Mouse (Mus musculus) heart, adult 2 months (tissue): ENCODE measurements around the gene Wwox. TPM values are rescaled to one million over a fixed set of nuclear protein-coding genes. Genes with fewer than 3 reads are reported as not detected.
A peak's percentile ranks its signal among the peaks of the same experiment; 100 is the strongest.

Experiments used
- DNase-seq, 2 experiments: peaks; one replicate each; pipeline ENCODE4 v3.0.0; 2021
- H3K27ac ChIP-seq: fragments of 200-600 bp; 2 replicates; pipeline ENCODE4 v1.8.1; 2022
- H3K27me3 ChIP-seq: fragments of 200-500 bp; 2 replicates; pipeline ENCODE4 v1.6.1; 2012; ENCODE audit warnings: mild to moderate bottlenecking, low read length, inconsistent platforms, mixed read lengths; ENCODE audit not compliant: control insufficient read depth, insufficient read depth
- H3K36me3 ChIP-seq: fragments of 200-500 bp; 2 replicates; pipeline ENCODE4 v1.6.1; 2012; ENCODE audit warnings: low read length, inconsistent platforms; ENCODE audit not compliant: control insufficient read depth, insufficient read depth
- H3K4me1 ChIP-seq: fragments of 200-500 bp; 2 replicates; pipeline ENCODE4 v1.6.1; 2011; ENCODE audit warnings: low read length; ENCODE audit not compliant: control insufficient read depth, insufficient read depth
- H3K4me3 ChIP-seq: fragments of 200-600 bp; 2 replicates; pipeline ENCODE4 v1.8.1; 2022
- H3K79me2 ChIP-seq: fragments of 200-500 bp; replicated peaks from 2 replicates; pipeline ENCODE4 v1.6.1; 2012; ENCODE audit warnings: mild to moderate bottlenecking, inconsistent platforms, low read length, moderate library complexity, mixed read lengths; ENCODE audit not compliant: control insufficient read depth, insufficient read depth
- H3K9ac ChIP-seq: fragments of 200-500 bp; 2 replicates; pipeline ENCODE4 v1.6.1; 2012; ENCODE audit warnings: low read depth, mild to moderate bottlenecking, control low read depth, inconsistent platforms, low read length, mixed read lengths
- CTCF ChIP-seq: fragments of 200-600 bp; IDR thresholded peaks from 2 replicates; pipeline ENCODE4 v1.8.1; 2022; ENCODE audit warnings: antibody characterized with exemption, mild to moderate bottlenecking, moderate library complexity
- EP300 ChIP-seq: fragments of 200-500 bp; IDR thresholded peaks from 2 replicates; pipeline ENCODE4 v1.6.1; 2011; ENCODE audit warnings: low read depth, low read length, control low read depth; ENCODE audit not compliant: insufficient read depth
- POLR2A ChIP-seq: fragments of 200-500 bp; IDR thresholded peaks from 2 replicates; pipeline ENCODE4 v1.6.1; 2011; ENCODE audit warnings: mild to moderate bottlenecking, low read depth, low read length, control low read depth; ENCODE audit not compliant: insufficient read depth
- WGBS: fragments of 180-500 bp; shearing (Covaris S2); methylation state at CpG from one replicate; pipeline ENCODE4 v1.1.7; 2018; 5-methylcytosine and 5-hydroxymethylcytosine counted together
- intact Hi-C: fragments of 180-260 bp; cut with DNase I; formaldehyde crosslinking; loops from one replicate; pipeline ENCODE4 v1.15.1; 2025
- polyA plus RNA-seq: library from polyadenylated mRNA; depleted of rRNA; stranded (reverse); fragments of >200 nt; gene quantifications from 2 replicates; pipeline ENCODE4 v1.2.3, GENCODE M21; 2012
- total RNA-seq, 2 experiments: library from RNA; stranded (reverse); gene quantifications; 2 replicates each; pipeline ENCODE4 v1.2.3; 2021

Wwox gene
- total and polyA plus RNA-seq, 3 experiments = 3.3 to 4.6 (median 4.6) TPM

- no peaks in the 10 kb centered on the region for H3K4me1 ChIP-seq
- H3K27ac ChIP-seq = no peak overlapping the region
- no peaks in the 10 kb centered on the region for H3K27me3 ChIP-seq
- TF ChIP-seq POLR2A (no peak), EP300 (no peak), CTCF (no peak)
- no peaks in the 10 kb centered on the region for H3K36me3 ChIP-seq
- no peak overlapping the region for H3K9ac ChIP-seq
- WGBS = 87% methylated on average over 10 of the region's 10 CpGs
- H3K4me3 ChIP-seq = no peak overlapping the region
- intact Hi-C loops = no loop called here
- no peak for DNase-seq
- H3K79me2 ChIP-seq = no peaks in the 10 kb centered on the region
These were observed 697.4 kb downstream of the Wwox start for GRCm38 (mm10) chr8:115136888-115137287.

DNA sequence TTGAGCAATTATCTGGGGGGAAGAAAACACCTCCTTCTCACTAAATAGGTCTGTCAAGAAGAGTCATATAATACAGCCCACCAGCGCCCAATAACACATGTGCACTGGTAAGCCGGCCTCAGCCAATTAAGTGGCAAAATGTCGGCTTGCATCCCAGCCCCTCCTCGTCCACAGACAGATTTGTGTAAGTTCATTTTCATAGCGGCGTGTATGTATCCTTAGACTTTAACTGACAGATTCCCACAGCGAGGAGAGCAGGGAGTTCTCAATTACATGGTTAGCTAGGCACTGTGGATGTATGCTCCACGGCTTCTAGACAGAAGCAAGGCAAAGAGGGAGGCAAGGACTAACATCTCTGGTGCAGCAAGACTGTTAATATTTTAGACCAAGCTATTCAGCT is 702.2 kb downstream of the Wwox start:
- Histone ChIP-seq H3K27ac (no peak overlapping the region), H3K27me3 (no peaks in the 10 kb centered on the region), H3K36me3 (no peaks in the 10 kb centered on the region), H3K9ac (no peak overlapping the region), H3K4me3 (no peak overlapping the region), H3K4me1 (no peaks in the 10 kb centered on the region), H3K79me2 (no peaks in the 10 kb centered on the region)
- TF ChIP-seq CTCF (no peak), POLR2A (no peak), EP300 (no peak)
- intact Hi-C loops = no loop called here
- 89% methylated on average over 8 of the region's 8 CpGs for WGBS
- DNase-seq = no peak

DNA sequence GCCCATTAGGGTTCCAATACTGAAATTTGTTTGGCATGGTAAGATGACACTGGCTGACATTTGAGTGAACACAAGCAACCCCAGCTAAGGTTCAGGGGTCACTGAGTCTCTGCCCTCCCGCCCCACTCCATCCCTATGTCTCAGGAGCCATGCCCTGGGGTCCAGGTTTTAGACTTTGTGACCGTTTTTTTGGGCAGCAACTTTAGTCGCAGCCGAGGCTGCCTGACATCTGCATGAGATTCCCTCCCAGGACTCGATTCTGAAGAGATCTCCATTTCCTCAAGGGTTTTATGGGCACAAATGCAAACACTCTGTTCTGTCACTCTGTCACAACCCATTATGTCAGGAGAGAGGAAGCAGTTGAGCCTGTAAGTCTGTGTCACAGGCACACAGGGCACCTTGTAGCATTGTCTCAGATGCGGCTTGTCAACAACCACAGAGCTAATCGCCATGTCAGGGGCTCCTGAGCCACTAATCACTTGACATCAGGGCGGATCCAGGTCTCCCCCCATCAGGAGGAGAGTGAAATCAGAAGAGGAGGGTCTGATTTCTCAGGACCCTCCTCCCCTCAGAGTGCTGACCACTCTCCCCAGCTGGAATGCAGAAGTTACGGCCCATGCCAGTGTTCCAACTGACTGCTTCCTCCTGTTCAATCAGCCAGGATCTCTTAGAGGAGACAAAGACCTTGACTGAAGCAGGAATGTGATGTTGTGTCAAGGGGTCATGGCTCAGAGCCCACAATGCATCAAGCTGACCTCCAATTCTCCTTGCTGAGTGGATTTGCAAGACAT is 704.3 kb downstream of the Wwox start:
- no peaks in the 10 kb centered on the region for H3K79me2 ChIP-seq
- DNase-seq = no peak
- H3K9ac ChIP-seq = no peak overlapping the region
- H3K4me3 ChIP-seq = no peak overlapping the region
- H3K36me3 ChIP-seq = no peaks in the 10 kb centered on the region
- H3K27me3 ChIP-seq = no peaks in the 10 kb centered on the region
- no peak for TF ChIP-seq POLR2A
- TF ChIP-seq CTCF = no peak
- TF ChIP-seq EP300 = no peak
- no peak overlapping the region for H3K27ac ChIP-seq
- 78% methylated on average over 9 of the region's 9 CpGs for WGBS
- H3K4me1 ChIP-seq = no peaks in the 10 kb centered on the region
- intact Hi-C loops = no loop called here

DNA sequence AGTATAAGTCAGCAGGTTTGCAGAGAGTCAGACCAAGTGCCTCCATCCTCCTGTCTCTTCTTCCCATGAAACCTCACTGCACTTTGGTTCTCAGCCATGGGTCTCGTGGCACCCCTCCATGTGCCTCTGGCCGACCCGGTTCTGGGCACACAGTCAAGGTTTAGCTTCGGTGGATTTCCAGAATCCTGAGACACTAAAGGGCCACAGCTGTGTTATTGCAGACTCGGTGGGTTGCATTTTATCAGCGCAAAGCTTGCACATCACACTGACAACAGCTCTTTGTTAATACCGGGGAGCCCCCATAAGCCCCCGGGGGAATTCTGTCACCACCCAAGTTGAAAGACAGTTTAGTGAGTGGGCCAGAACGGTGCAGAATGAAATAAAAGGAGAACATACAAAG is 707.6 kb downstream of the Wwox start:
- no peak overlapping the region for H3K27ac ChIP-seq
- no peaks in the 10 kb centered on the region for H3K4me1 ChIP-seq
- TF ChIP-seq POLR2A = no peak
- no peak for TF ChIP-seq EP300
- TF ChIP-seq CTCF = no peak
- intact Hi-C loops = no loop called here
- H3K4me3 ChIP-seq = no peak overlapping the region
- H3K27me3 ChIP-seq = no peaks in the 10 kb centered on the region
- no peaks in the 10 kb centered on the region for H3K36me3 ChIP-seq
- WGBS = 44% methylated on average over 9 of the region's 9 CpGs
- H3K79me2 ChIP-seq = no peaks in the 10 kb centered on the region
- peak; percentile 34 to 43 for DNase-seq
- H3K9ac ChIP-seq = no peak overlapping the region

- Histone ChIP-seq H3K36me3 (no peaks in the 10 kb centered on the region), H3K79me2 (no peaks in the 10 kb centered on the region), H3K9ac (no peak overlapping the region), H3K27ac (no peak overlapping the region), H3K27me3 (no peaks in the 10 kb centered on the region), H3K4me3 (no peak overlapping the region), H3K4me1 (no peaks in the 10 kb centered on the region)
- intact Hi-C loops = no loop called here
- WGBS = 60% methylated on average over 24 of the region's 24 CpGs
- DNase-seq = peak in 1 of 2 experiments; percentile 8
- TF ChIP-seq POLR2A (no peak), CTCF (no peak), EP300 (no peak)
These were observed 711.1 kb downstream of the Wwox start for GRCm38 (mm10) chr8:115150446-115151109.

DNA sequence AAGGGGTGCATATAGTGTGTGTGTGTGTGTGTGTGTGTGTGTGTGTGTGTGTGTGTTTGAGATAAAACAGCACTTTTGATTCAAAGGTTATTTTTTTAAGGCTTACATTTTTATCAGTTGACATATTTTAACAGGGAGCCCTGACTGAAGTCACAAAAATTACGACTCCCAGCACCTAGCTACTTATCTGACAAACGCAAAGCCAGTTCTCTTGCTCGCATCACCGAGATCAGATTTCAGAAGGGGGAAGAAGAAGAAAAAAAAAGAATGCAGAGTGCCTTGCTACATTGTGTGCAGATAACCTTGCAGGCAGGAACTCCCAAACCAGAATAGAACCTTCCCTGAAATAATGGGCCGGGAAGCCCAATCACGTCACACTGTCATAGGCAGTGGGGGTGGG is 712.0 kb downstream of the Wwox start:
- Histone ChIP-seq H3K9ac (no peak overlapping the region), H3K4me3 (no peak overlapping the region), H3K79me2 (no peaks in the 10 kb centered on the region), H3K36me3 (no peaks in the 10 kb centered on the region), H3K27ac (no peak overlapping the region), H3K27me3 (no peaks in the 10 kb centered on the region), H3K4me1 (no peaks in the 10 kb centered on the region)
- DNase-seq = no peak
- TF ChIP-seq EP300 (no peak), CTCF (no peak), POLR2A (no peak)
- WGBS = 44% methylated on average over 6 of the region's 6 CpGs
- intact Hi-C loops = no loop called here
